In the genomic region with DNA sequence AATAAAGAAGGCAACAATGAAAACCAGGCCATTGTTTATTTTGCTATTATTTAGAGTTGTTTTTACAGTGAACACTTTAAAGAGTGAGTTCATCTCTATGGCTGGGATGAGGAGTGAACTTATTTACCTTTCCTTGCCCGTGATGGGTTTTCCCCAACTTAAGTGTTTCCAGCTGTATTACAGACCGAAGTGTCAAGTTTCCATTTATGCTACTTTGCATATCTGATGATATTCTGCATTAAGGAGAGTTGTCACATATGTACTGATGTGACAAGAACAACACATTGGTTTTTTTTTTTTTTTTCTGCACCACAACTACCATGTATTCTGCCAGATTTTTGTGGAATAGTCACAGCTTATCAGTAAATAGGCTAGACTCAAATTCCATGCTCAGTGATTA, we compare ENCODE assay signal across 18 mouse cellular contexts.
"Had no signal": no experiment of that assay in that cellular context is flagged by ENCODE, and none has a peak within 500 bp of the region (broad histone marks: within the 10 kb centered on the region; RNA-seq: fewer than 3 reads in every experiment).

No protein-coding gene starts in this region.

- H3K4me2 ChIP-seq: kidney, embryonic 15.5 days; liver, embryonic 13.5 days; midbrain, embryonic 13.5 days had no signal

- H3K27ac ChIP-seq: kidney, embryonic 15.5 days; left cerebral cortex, adult 2 months; liver, embryonic 13.5 days; midbrain, embryonic 10.5 days; midbrain, embryonic 13.5 days; stomach, postnatal 0 days had no signal

- H3K4me3 ChIP-seq: kidney, embryonic 15.5 days; left cerebral cortex, adult 2 months; liver, embryonic 13.5 days; megakaryocyte, embryonic 14.5 days; midbrain, embryonic 10.5 days; midbrain, embryonic 13.5 days had no signal

- H3K27me3 ChIP-seq: kidney, embryonic 15.5 days; liver, embryonic 13.5 days; megakaryocyte, embryonic 14.5 days; midbrain, embryonic 13.5 days had no signal

- H3K9ac ChIP-seq: kidney, embryonic 15.5 days; liver, embryonic 13.5 days; midbrain, embryonic 13.5 days had no signal

- H3K36me3 ChIP-seq: kidney, embryonic 15.5 days; liver, embryonic 13.5 days; midbrain, embryonic 10.5 days; midbrain, embryonic 13.5 days had no signal

- ATAC-seq: midbrain, embryonic 13.5 days had no signal

- H3K9me3 ChIP-seq: kidney, embryonic 15.5 days; liver, embryonic 13.5 days; megakaryocyte, embryonic 14.5 days; midbrain, embryonic 10.5 days; midbrain, embryonic 13.5 days had no signal

- DNase-seq: kidney, postnatal 10 days; kidney, postnatal 36 days; layer of hippocampus, postnatal 36 days; liver, embryonic 13.5 days; lung, adult 2 months; lung, postnatal 14 days; right cerebral cortex, adult 18-20 months; right cerebral cortex, postnatal 14 days; right cerebral cortex, postnatal 4 days; thymus, adult 2 months; thymus, postnatal 14 days; thymus, postnatal 4 days had no signal

- H3K4me1 ChIP-seq: kidney, embryonic 15.5 days; liver, embryonic 13.5 days; megakaryocyte, embryonic 14.5 days; midbrain, embryonic 10.5 days; midbrain, embryonic 13.5 days had no signal
